Mouse (Mus musculus) activated CD4-positive, CD25-positive, alpha-beta regulatory T cell, adult 4 months (primary cell): ENCODE data around the gene Vmn1r1. TPM values are rescaled to one million over a fixed set of nuclear protein-coding genes. Genes with fewer than 3 reads are reported as not detected.
"Not testable (repeated sequence)": the region's sequence is repeated elsewhere in the genome, so short reads cannot be mapped to it uniquely, and the experiment has no call there.

Experiments
- ATAC-seq: one replicate; pipeline ENCODE4 v1.8.0; 2017
- polyA plus RNA-seq, 2 experiments: library from polyadenylated mRNA; unstranded; fragments of 100-300 nt; shearing (Covaris generic); gene quantifications; one replicate each; pipeline ENCODE4 v1.2.1; 2017

Vmn1r1 gene
- polyA plus RNA-seq, result not detected

DNA sequence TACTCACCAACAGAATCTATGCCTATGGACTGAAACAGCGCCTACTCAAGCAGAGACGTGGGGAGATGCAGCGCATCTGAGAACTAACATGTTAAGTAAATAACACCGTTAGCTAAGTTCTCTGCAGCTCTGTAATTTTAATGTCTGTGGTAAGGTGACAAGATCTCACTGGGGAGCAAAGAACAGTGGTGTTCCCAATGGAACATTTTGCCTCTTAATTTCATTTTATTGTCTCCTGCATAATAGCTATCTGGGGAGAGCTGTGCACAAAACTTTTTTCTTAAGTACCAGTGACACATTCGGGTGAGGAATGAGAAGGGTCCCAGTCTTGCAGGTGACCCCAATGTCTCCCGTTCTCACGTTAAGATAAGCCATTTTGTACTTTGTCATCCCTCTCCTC is at the start of gene Vmn1r1:
TSS of gene Vmn1r1 (minus strand) at position 101 of the 400 bp plus-strand sequence.
- ATAC-seq, result no peak

DNA sequence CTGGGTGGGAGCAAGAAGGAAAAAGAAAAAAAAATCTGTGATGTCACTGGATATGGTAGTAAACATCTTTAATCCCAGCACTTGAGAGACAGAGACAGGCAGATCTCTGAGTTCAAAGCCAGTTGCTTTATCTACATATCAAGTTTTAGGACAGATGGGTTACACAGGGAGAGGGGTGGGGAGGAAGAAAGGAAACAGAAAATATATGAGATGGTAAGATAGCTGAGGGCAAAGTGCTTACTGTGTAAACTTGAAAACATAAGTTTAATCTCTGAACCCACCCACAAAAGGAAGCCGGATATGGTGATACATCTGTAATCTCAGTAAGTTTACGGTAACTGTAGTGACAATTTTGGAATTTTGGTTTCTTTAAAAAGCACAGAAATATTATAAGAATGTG is 46.0 kb upstream of the Vmn1r1 start:
- peak; percentile 61 for ATAC-seq

- no peak for ATAC-seq
These were observed 28.3 kb upstream of the Vmn1r1 start for GRCm38 (mm10) chr1:182192581-182192980.

DNA sequence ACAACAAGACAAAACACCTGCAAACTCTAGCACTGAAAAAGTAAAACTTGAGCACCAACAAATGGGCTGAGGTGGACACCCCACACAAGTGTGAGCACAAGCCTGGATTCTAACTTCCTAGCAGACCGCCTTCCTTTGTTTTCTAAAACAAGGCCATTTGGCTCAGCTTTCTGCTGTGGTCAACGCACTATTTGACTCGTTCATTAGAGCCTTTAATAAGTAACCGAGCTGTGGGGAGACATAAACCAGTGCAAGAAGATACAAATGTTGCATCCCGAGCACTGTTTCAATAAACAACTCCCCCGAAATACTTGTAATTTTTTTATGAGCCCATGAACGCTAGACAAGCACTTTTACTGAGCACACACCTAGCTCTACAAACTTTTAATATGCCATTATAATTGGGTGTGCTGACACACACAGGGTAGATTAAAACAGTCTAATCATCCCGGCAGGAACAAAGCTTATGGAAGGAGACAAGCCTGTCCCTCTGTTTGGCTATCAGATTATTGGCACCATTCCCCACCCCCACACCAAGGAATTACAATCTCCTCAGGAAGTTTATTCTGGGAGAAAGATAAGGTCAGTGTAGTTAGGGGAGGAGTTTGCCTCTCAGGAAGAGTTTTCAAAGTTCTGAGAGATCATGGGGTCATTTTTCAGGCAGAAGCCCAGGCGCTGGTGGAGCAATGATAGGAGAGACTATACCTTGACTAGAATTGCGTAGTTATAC is 27.7 kb upstream of the Vmn1r1 start:
- no peak for ATAC-seq

DNA sequence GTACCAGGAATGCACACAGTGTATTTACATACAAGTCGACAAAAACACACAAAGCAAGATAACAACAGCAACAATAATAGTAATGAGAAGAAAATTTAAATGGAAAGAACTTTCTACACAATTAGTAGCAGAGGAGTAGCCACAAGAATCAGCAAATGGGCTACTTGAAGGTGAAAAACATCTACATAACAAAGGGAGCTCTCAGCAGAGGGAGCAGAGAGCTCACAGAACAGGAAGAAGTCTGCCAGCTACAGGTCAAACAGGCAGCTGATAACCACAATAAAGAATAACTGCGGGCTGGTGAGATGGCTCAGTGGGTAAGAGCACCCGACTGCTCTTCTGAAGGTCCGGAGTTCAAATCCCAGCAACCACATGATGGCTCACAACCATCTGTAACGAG is 26.9 kb upstream of the Vmn1r1 start:
- no peak for ATAC-seq

DNA sequence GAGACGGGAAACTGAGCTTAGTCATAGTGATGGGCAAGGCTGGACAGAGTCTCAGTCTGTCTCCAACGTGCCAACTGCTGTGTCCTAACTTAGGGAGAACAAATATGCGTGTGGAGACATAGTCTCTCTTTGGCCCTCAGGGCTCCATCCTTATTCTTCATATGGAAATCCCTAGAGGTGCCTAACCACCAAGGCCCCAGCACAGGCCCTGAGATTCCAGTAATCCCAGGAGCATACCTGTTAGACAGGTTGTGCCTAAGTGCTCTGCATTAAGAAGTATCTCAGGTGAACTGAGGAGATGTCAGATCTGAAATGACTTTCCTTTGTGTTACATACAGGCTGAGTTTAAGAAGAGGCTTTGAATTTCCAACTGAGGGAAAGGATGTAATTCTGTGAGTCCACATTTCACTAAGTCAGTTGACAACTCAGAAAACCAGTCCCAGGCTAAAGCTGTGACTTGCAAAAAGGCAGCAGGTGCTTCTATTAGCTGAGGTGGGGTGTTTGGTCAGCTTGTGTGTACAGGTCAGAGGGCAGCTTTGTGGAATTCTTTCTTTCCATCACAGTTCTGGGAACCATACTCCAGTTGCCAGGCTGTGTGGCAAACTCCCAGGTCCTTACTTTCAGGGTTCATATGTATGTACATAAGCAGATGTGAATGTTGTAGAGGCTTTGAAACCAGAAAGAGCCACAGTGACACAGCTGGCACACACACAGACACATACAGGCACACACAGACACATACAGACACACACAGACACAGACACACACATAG is 25.6 kb upstream of the Vmn1r1 start:
- no peak for ATAC-seq

GRCm38 (mm10) chr1:182182449-182182848 is 18.2 kb upstream of the Vmn1r1 start:
- not testable (repeated sequence) for ATAC-seq

DNA sequence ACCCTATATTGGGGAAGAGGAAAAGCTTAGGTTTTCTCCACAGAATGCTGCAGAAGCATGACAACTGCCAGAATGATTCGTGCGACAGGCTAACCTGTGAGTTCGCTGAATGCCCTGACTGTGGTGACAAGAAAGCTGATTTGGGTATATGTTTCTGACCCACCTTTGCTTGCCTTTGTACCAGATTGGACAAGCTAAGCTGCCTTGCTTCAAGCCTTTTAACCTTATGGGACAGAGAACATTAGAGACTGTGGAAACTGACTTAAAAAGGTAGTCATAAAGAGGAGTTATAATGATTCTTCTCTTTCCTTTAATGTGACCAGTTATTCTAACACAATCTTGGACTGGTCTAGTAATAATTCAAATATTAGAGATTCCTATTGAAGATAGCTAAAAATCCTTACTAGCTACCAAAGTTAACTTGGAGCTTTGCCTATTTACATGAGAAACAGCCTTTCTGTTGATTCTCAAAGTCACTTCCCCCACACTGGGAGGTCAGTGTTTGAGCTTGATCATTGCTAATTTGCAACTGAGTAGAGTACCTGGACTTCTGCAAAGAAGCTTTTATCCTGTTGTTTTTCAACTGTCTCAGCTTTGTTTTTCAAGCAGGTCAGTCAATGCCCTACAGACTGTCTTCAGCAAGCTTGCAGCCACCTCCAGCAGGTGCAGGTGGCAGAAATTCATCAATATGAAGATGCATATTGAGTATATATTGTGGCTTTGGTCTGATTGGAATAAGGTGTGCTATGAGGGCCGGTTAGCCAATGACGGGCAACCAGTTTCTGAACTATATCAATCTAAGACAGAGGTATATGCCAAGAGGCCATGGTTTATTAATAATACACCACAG is 17.4 kb upstream of the Vmn1r1 start:
- no peak for ATAC-seq

GRCm38 (mm10) chr1:182176985-182177384 is 12.7 kb upstream of the Vmn1r1 start:
- ATAC-seq, result not testable (repeated sequence)

DNA sequence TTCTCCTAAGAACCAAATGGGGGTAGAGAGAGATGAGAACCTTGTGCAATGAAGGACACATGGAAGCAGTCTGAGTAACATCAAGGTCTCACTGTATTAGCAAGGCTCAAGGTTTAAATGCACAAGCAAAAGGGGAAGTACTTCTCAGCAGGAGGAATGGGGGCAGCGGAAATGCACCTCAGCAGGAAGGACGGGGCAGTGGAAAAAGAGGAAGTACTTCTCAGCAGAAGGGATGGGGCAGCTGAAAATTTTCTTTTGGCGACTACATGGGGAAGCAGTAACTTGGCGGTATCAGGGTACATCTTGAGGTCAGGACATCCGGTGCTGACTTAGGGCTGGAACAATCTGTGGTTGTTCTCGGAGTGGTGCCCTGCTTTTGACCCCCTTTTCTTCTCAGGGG is 5.9 kb upstream of the Vmn1r1 start:
- not testable (repeated sequence) for ATAC-seq

DNA sequence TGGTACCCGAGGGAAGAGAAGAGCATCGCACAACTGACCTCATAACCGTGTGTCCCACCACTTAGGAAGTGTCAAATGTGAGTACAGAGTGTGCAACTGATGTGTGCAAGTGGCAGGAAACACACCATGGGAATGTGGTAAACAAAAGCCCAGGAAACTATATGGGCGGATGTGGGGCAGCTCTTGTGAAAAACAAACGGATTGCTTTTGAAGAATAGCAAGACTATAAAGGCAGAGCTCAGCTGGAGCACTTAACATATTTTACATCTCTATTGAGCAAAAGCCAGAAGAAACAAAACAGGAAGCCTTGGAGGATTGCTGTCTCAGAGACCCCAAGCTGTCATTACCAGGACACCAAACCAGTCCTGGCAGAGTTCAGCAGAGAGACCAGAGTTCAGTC is 1.3 kb downstream of the Vmn1r1 start:
- ATAC-seq, result no peak

- no peak for ATAC-seq
These were observed 4.7 kb downstream of the Vmn1r1 start for GRCm38 (mm10) chr1:182159575-182159974.

DNA sequence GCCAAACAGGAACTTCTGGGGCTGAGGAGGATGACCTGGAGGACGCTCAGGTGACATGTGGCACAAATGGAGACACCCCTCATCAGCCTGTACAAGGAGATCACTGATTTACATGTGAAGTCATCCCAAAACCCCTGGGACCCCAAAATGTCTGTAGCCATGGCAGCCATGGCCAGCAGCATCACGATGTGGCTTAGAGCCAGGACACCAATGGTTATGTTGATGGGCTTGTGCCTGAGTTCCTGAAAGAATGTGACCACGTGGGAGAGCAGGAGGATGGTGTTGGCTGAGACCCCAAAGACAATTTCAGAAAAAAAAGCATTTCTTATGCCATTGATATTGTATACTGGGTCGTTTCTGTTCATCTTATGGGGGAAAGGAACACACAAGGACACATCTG is 6.6 kb downstream of the Vmn1r1 start:
- ATAC-seq, result no peak

- ATAC-seq, result peak; percentile 46
These were observed 14.3 kb downstream of the Vmn1r1 start for GRCm38 (mm10) chr1:182149966-182150365.

DNA sequence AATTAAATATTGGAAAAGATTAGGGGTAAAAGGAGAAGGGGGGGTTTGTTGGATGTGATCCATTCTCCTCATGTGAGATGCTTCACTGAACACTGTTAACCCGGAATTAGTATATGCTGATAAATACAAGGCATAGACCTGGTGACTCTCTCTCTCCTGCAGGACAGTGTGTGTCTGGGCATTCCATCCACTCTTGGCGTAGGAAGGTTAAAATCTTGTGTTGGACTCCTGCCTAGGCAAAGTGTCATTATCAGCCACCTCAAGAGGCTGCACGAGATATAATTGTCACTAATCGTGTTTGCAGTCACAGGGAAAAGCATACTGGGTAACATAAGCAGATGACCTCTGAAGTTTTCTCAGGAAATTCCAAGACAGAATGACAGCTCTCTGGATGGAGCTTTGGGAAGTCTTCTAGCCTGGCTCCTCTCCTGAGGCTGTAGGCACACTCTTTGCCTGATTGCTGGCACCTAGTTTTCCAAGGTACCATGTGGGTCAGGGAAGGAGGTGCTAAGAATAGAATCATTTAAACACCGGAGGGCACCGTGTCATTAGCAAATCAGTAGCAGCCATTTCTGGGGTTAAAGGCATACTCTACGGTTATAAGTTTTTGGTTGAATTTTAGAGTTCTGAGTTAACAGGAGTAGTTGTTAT is 15.3 kb downstream of the Vmn1r1 start:
- no peak for ATAC-seq

DNA sequence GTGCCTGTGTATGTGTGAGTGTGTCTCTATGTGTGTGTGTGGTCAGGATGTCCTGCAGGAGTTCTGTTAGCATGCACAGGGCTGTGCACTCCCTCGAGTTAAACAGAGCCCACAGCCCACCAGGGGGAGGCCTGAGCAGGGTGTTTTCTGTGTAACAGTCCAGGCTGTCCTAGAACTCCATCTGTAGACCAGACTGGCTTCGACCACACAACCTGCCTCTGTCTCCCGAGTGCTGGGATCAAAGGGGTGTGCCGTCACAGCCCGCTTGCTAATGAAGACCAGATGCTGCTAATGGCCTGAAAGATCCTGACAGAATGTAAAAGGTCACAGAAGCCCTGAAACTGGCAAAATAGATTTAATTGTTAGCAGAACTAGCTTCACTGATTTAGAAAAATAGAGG is 18.7 kb downstream of the Vmn1r1 start:
- no peak for ATAC-seq

- ATAC-seq, result no peak
These were observed 21.0 kb downstream of the Vmn1r1 start for GRCm38 (mm10) chr1:182143288-182143687.

GRCm38 (mm10) chr1:182142725-182143124 is 21.6 kb downstream of the Vmn1r1 start:
- no peak for ATAC-seq

DNA sequence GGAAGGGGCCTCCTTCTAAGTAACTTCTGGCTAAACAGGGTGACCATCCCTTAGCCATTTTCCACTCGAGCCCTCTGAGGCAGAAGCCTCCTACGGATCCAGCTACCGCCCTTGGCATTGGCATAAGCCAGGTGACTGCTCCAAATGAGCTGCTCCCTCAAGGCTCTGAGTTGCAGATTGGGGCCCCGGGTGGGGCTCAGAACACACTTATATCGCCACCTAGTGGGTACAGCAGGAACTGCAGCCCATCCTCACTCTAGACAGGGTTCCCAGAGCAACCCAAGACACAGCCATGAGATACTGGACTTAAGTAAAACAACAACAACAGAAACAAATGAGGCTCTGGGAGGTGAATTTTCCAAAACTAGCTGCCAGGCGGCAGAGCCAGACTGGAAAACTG is 23.9 kb downstream of the Vmn1r1 start:
- peak; percentile 69 for ATAC-seq

DNA sequence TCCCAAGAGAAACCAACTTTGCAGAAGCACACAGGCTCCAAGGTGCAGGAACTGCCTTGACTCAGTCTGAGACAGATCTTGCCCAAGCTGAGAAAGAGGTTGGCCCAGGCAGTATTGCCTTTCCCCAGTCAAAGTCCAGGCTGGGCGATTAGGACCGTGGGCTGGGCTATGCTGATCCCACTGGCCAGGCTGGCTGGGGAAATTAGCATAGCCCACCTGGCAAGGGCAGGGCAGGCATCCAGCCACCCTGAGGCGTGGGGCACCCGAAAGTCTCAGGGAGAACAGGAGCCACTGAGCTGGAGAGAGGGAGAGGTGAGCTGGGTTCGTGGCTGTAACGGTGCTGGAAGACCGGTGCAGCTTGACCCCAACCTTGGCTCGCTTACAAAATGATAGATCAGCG is 24.3 kb downstream of the Vmn1r1 start:
- no peak for ATAC-seq

GRCm38 (mm10) chr1:182138172-182138571 is 26.1 kb downstream of the Vmn1r1 start:
- no peak for ATAC-seq
